Mouse (Mus musculus) CH12.LX (cell line): ENCODE results near the gene Ssh3.

Experiments used
- CTCF ChIP-seq, 2 experiments: IDR thresholded peaks in 1 of 2; conservative IDR thresholded peaks in 1 of 2; 2 replicates each; pipeline ENCODE4 v1.5.1; 2011 to 2012; ENCODE audit warnings: low read depth in 2 of 2, low read length in 2 of 2, improper control_type of control experiment in 1 of 2, inconsistent platforms in 1 of 2, mild to moderate bottlenecking in 1 of 2, moderate library complexity in 1 of 2
- HCFC1 ChIP-seq: IDR thresholded peaks from 2 replicates; pipeline ENCODE4 v1.6.1; 2012; ENCODE audit warnings: low read depth, mild to moderate bottlenecking, inconsistent platforms, low read length, improper control_type of control experiment
- JUN ChIP-seq: IDR thresholded peaks from 2 replicates; pipeline ENCODE4 v1.6.1; 2011; ENCODE audit warnings: low read depth, mild to moderate bottlenecking, low read length, improper control_type of control experiment, moderate library complexity; ENCODE audit not compliant: insufficient read depth
- MEF2A ChIP-seq: IDR thresholded peaks from 2 replicates; pipeline ENCODE4 v1.6.1; 2014; ENCODE audit warnings: low read depth, mild to moderate bottlenecking, inconsistent platforms, low read length, improper control_type of control experiment, borderline replicate concordance
- USF1 ChIP-seq: IDR thresholded peaks from 2 replicates; pipeline ENCODE4 v1.6.1; 2014; ENCODE audit warnings: low read depth, mild to moderate bottlenecking, inconsistent platforms, low read length, improper control_type of control experiment

- TF ChIP-seq CTCF (conservative IDR thresholded peaks at IDR 0.05 in 1 of 2, IDR thresholded peaks at IDR 0.05 in 1 of 2; ENCODE audit: low read depth in 2 of 2, low read length in 2 of 2) (no peak), MEF2A (no peak), USF1 (no peak), HCFC1 (no peak), JUN (no peak)
Observed at GRCm38 (mm10) chr19:4283653-4284052, 14.7 kb upstream of the Ssh3 start.
